Mouse (Mus musculus) limb, embryonic 10.5 days (tissue): ENCODE data around the gene Tmem30c. TPM values are rescaled to one million over a fixed set of nuclear protein-coding genes. Genes with fewer than 3 reads are reported as not detected.
A peak's percentile ranks its signal among the peaks of the same experiment; 100 is the strongest.

Experiments used
- DNase-seq: peaks from one replicate; pipeline ENCODE4 v3.0.0-alpha.2; 2017; ENCODE audit warnings: low spot score
- H3K27ac ChIP-seq: fragments of 300-500 bp; sonication (generic); 2 replicates; pipeline ENCODE4 v1.5.1; 2016; ENCODE audit warnings: mild to moderate bottlenecking
- H3K27me3 ChIP-seq: fragments of 300-500 bp; sonication (generic); 2 replicates; pipeline ENCODE4 v1.6.1; 2016; ENCODE audit warnings: low read depth, mild to moderate bottlenecking; ENCODE audit not compliant: poor library complexity, severe bottlenecking
- H3K36me3 ChIP-seq: fragments of 300-500 bp; sonication (generic); 2 replicates; pipeline ENCODE4 v1.6.1; 2016; ENCODE audit warnings: mild to moderate bottlenecking, moderate library complexity
- H3K4me1 ChIP-seq: fragments of 300-500 bp; sonication (generic); 2 replicates; pipeline ENCODE4 v1.6.1; 2016
- H3K4me3 ChIP-seq: fragments of 300-500 bp; sonication (generic); 2 replicates; pipeline ENCODE4 v1.5.1; 2016; ENCODE audit warnings: mild to moderate bottlenecking, moderate library complexity
- H3K9me3 ChIP-seq: fragments of 300-500 bp; sonication (generic); replicated peaks from 2 replicates; pipeline ENCODE4 v1.6.1; 2016; ENCODE audit warnings: mild to moderate bottlenecking
- WGBS: fragments of 180-500 bp; shearing (Covaris S2); methylation state at CpG from one replicate; pipeline ENCODE4 v1.1.7; 2016; 5-methylcytosine and 5-hydroxymethylcytosine counted together
- polyA plus RNA-seq: library from polyadenylated mRNA; unstranded; fragments of >200 nt; fragmentation: Nextera tagmentation; extraction: Ambion mirVana; gene quantifications from 2 replicates; pipeline ENCODE4 v1.2.1, GENCODE M21; 2016

Tmem30c gene
- polyA plus RNA-seq, 1 experiment from 2014 or later: 0.10 TPM

DNA sequence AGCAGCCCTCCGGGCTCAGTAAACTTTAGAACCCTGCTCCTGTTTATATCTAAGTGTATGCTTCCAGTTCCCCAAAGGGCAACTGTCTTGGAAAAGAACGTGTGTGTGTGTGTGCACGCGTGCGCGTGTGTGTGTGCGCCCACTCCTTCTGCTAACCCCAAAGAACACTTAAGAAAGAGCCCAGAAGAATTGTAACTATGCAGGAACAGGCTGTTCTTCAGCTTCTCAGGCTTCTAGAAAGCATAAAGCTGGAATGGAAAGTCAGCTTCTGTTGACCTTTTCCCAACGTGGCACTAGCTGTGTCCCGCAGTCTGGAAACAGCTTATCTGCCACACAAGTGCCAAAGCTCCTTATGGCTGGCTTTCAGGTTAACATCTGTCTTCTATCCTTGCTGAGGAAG, 22.4 kb upstream of the Tmem30c start:
- peaks cover 6% of the 10 kb centered on the region for H3K36me3 ChIP-seq
- WGBS: 94% methylated on average over 9 of the region's 9 CpGs
- H3K4me3 ChIP-seq: no peak overlapping the region
- no peak for DNase-seq
- H3K9me3 ChIP-seq: 0 out of 2 replicates have a peak, but pooled peaks cover 2% of the 10 kb centered on the region
- no peaks in the 10 kb centered on the region for H3K27me3 ChIP-seq
- no peak overlapping the region for H3K27ac ChIP-seq
- H3K4me1 ChIP-seq: peaks cover 24% of the 10 kb centered on the region

DNA sequence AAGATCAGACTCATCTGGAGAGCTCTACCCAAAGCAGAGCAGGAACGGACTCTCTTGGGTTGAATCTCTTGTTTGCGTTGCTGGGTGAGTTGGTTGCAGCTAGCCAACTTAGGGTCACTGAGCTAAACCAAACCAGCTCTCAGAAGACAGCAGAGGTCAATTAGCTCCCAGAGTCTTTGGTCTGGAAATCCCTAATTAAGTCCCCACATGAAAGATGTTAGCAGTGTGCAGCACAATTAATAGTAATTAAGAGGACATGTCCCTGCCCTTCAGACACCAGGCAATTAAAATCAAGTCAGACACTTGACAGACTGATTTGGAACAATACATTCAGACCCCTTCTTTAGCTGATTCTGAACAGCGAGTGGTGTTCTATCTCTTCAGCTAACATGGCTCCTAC, 21.6 kb upstream of the Tmem30c start:
- H3K36me3 ChIP-seq: no peaks in the 10 kb centered on the region
- no peak for DNase-seq
- no peaks in the 10 kb centered on the region for H3K27me3 ChIP-seq
- H3K27ac ChIP-seq: no peak overlapping the region
- 58% methylated on average over 3 of the region's 3 CpGs for whole genome bisulfite sequencing
- H3K4me1 ChIP-seq: peaks cover 31% of the 10 kb centered on the region
- no peaks in the 10 kb centered on the region for H3K9me3 ChIP-seq
- H3K4me3 ChIP-seq: no peak overlapping the region

DNA sequence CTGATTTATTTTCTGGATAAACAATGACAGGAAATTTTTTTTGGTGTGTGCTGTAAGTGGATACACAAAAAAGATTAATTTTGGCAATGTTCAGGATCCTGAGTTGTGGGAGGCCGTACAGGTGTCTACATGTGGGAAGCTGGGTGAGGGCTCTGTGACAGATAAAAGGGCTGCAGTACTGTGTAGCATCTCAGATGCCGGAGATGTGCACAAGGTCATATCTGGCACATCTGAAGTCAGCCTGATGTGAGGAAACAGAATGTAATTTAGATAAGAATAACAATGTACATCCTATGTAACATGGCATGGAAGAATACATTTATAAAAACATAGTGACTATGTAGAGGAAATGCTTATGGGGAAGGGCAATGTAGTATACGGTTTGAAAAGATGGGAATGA, 20.8 kb upstream of the Tmem30c start:
- peaks cover 37% of the 10 kb centered on the region for H3K4me1 ChIP-seq
- no peaks in the 10 kb centered on the region for H3K9me3 ChIP-seq
- no peak overlapping the region for H3K27ac ChIP-seq
- WGBS: 94% methylated on average over 3 of the region's 3 CpGs
- no peak for DNase-seq
- no peaks in the 10 kb centered on the region for H3K36me3 ChIP-seq
- no peak overlapping the region for H3K4me3 ChIP-seq
- H3K27me3 ChIP-seq: no peaks in the 10 kb centered on the region

DNA sequence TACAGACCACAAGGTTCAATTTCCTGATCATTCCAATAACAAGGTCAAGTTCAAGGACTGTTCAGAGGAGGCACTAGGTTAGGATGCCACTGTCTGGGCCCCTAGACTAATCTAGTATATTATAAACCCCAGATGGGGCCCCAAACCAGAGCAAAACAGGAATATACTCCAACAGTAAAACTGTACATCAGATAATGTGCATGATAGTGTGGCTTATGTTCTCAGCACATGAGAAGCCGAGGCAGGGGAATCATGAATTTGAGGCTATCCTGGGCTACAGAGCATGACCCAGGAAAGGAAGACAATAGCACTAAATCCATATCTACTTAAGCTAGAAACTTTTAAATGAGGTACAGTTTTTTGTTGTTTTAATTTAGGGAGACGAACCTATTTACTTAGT, 19.5 kb upstream of the Tmem30c start:
- no peaks in the 10 kb centered on the region for H3K27me3 ChIP-seq
- 96% methylated on average over 2 of the region's 2 CpGs for WGBS
- H3K27ac ChIP-seq: no peak overlapping the region
- no peaks in the 10 kb centered on the region for H3K36me3 ChIP-seq
- no peak for DNase-seq
- no peak overlapping the region for H3K4me3 ChIP-seq
- peaks cover 25% of the 10 kb centered on the region for H3K4me1 ChIP-seq
- H3K9me3 ChIP-seq: no peaks in the 10 kb centered on the region

- 79% methylated on average over 6 of the region's 6 CpGs for WGBS
- H3K4me1 ChIP-seq: peaks cover 47% of the 10 kb centered on the region
- no peaks in the 10 kb centered on the region for H3K36me3 ChIP-seq
- H3K27ac ChIP-seq: no peak overlapping the region
- H3K27me3 ChIP-seq: peaks cover 11% of the 10 kb centered on the region; the same call in 1 of the 2 replicates
- no peak overlapping the region for H3K4me3 ChIP-seq
- DNase-seq: no peak
- H3K9me3 ChIP-seq: no peaks in the 10 kb centered on the region
Observed at GRCm38 (mm10) chr16:57305463-57305862, 12.8 kb upstream of the Tmem30c start.

GRCm38 (mm10) chr16:57303716-57304115, 11.1 kb upstream of the Tmem30c start:
- Histone ChIP-seq H3K27ac (peak overlapping the region; percentile 81), H3K4me1 (peaks cover 37% of the 10 kb centered on the region), H3K4me3 (peak overlapping the region; percentile 41), H3K36me3 (no peaks in the 10 kb centered on the region), H3K9me3 (no peaks in the 10 kb centered on the region), H3K27me3 (peaks cover 23% of the 10 kb centered on the region; the same call in 1 of the 2 replicates)
- DNase-seq: peak; percentile 78
- 26% methylated on average over 19 of the region's 19 CpGs for WGBS

- 59% methylated on average over 25 of the region's 25 CpGs for whole genome bisulfite sequencing
- H3K27ac ChIP-seq: peak overlapping the region; percentile 81
- H3K36me3 ChIP-seq: no peaks in the 10 kb centered on the region
- peaks cover 35% of the 10 kb centered on the region for H3K4me1 ChIP-seq
- peak overlapping the region; percentile 41 for H3K4me3 ChIP-seq
- H3K9me3 ChIP-seq: no peaks in the 10 kb centered on the region
- peak; percentile 42 for DNase-seq
- peaks cover 23% of the 10 kb centered on the region; the same call in 1 of the 2 replicates for H3K27me3 ChIP-seq
Observed at GRCm38 (mm10) chr16:57302792-57303698, 10.4 kb upstream of the Tmem30c start.

GRCm38 (mm10) chr16:57301512-57302115, 8.9 kb upstream of the Tmem30c start:
- Histone ChIP-seq H3K27ac (no peak overlapping the region), H3K27me3 (peaks cover 23% of the 10 kb centered on the region; the same call in 1 of the 2 replicates), H3K9me3 (no peaks in the 10 kb centered on the region), H3K36me3 (no peaks in the 10 kb centered on the region), H3K4me1 (peaks cover 35% of the 10 kb centered on the region), H3K4me3 (no peak overlapping the region)
- 86% methylated on average over 9 of the region's 9 CpGs for WGBS
- DNase-seq: no peak

- H3K4me1 ChIP-seq: no peaks in the 10 kb centered on the region
- no peak overlapping the region for H3K4me3 ChIP-seq
- no peak for DNase-seq
- WGBS: 88% methylated on average over 10 of the region's 10 CpGs
- H3K27ac ChIP-seq: no peak overlapping the region
- H3K36me3 ChIP-seq: no peaks in the 10 kb centered on the region
- H3K9me3 ChIP-seq: no peaks in the 10 kb centered on the region
- H3K27me3 ChIP-seq: peaks cover 11% of the 10 kb centered on the region; the same call in 1 of the 2 replicates
Observed at GRCm38 (mm10) chr16:57295216-57295934, 2.7 kb upstream of the Tmem30c start.

- H3K36me3 ChIP-seq: no peaks in the 10 kb centered on the region
- 71% methylated on average over 4 of the region's 4 CpGs for WGBS
- H3K27me3 ChIP-seq: no peaks in the 10 kb centered on the region
- H3K4me3 ChIP-seq: no peak overlapping the region
- DNase-seq: no peak
- H3K27ac ChIP-seq: no peak overlapping the region
- H3K4me1 ChIP-seq: no peaks in the 10 kb centered on the region
- H3K9me3 ChIP-seq: no peaks in the 10 kb centered on the region
Observed at GRCm38 (mm10) chr16:57292296-57292695, 369 bp downstream of the Tmem30c start.

DNA sequence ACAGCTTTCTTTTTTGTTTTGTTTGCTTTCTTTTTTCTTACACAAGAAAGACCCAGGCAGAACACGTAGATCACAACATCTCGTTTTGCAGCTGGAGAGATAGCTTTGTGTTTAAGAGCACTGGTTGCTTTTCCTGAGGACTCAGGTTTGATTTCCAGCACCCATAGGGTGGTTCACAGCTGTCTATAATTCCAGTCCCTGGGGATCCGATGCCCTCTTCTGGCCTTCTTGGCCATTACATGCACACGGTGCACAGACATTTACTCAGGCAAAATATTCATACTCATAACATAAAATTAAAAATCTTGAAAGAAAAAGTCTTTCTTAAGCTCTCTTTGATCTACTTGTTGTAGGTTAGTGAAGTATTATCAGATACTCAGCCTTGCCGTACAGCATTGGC, 969 bp downstream of the Tmem30c start:
- no peak for DNase-seq
- Histone ChIP-seq H3K36me3 (no peaks in the 10 kb centered on the region), H3K4me3 (no peak overlapping the region), H3K27me3 (no peaks in the 10 kb centered on the region), H3K9me3 (no peaks in the 10 kb centered on the region), H3K27ac (no peak overlapping the region), H3K4me1 (no peaks in the 10 kb centered on the region)
- WGBS: 94% methylated on average over 5 of the region's 5 CpGs

DNA sequence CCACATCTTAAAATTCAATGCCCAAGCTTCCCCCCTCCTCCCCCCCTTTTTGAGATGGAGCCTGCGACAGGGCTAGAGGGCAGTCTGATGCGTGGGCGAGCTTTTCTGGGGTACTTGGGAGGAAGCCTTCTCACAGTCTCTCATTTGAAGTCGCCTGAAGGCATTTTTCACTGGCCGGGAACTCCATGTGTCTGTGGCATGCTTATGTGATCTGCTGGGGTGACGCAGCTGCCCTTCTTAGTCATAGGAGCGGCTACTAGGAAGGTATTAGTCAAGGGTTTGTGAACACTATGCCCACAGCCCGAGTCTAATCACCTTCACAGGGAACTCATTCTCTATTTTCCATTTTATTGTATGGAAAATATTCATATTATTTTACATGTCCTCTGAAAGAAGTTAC, 11.2 kb downstream of the Tmem30c start:
- Histone ChIP-seq H3K9me3 (no peaks in the 10 kb centered on the region), H3K27ac (no peak overlapping the region), H3K4me1 (no peaks in the 10 kb centered on the region), H3K36me3 (no peaks in the 10 kb centered on the region), H3K4me3 (no peak overlapping the region), H3K27me3 (no peaks in the 10 kb centered on the region)
- DNase-seq: no peak
- 90% methylated on average over 8 of the region's 8 CpGs for WGBS
